Mouse (Mus musculus) spleen, postnatal 10 days (tissue): ENCODE data around the gene Prim1.
"Not testable (repeated sequence)": the region's sequence is repeated elsewhere in the genome, so short reads cannot be mapped to it uniquely, and the experiment has no call there.

Experiments
- DNase-seq, 2 experiments: peaks; one replicate each; pipeline ENCODE4 v3.0.0; 2021 to 2022; ENCODE audit warnings: low spot score in 2 of 2

The Prim1 gene

DNA sequence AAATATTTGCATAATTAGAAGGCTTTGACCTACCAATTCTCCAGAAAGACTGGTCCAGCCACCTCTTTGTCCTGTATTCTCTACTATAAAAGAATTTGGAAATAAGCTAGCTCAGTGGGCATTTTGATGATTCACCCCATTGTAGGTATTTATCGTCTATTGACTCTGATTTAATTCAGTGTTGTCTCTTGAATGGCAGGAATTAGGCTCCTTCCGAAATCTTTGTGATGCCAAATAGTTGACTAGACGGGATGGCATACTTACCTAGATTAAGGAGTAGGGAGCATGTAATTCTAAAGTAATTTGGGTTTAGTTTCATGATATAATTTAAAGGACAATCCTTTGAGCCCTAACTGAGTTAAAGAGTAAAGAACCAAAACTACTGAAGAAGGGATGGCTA lies 23.0 kb downstream of the Prim1 start:
- DNase-seq, result no peak

DNA sequence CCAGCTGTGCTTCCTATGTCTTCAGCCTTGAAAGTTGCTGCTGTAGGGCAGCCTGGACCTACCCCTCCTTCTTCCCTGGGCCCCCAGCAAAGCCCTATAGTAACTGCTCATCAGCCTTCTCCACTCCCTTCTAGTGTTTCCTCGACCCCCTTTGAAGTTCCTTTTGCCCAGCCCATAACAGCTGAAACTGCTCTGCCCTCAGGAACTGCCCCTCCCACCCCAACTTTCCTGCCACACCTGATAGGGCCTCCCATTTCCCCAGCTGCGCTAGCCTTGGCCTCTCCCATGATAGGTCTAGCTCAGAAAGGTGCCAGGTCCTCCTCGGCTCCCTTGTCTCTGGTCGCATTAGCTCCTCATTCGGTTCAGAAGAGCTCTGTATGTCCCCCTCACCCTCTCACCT lies 24.2 kb downstream of the Prim1 start:
- peak in 1 of 2 experiments; percentile 35 for DNase-seq

GRCm38 (mm10) chr10:128039858-128040257 lies 24.9 kb downstream of the Prim1 start:
- no peak for DNase-seq

GRCm38 (mm10) chr10:128040293-128040692 lies 25.3 kb downstream of the Prim1 start:
- DNase-seq, result no peak

DNA sequence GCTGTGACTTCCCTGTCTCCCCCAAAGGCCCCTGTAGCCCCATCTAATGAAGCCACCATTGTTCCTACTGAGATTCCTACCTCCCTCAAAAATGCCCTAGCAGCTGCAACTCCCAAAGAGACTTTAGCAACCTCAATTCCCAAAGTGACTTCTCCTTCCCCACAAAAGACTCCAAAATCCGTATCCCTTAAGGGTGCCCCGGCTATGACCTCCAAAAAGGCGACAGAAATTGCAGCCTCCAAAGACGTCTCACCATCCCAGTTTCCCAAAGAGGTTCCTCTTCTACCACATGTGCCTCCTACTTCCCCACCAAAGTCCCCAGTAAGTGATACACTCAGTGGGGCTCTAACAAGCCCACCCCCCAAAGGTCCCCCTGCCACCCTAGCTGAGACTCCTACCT lies 26.7 kb downstream of the Prim1 start:
- no peak for DNase-seq

DNA sequence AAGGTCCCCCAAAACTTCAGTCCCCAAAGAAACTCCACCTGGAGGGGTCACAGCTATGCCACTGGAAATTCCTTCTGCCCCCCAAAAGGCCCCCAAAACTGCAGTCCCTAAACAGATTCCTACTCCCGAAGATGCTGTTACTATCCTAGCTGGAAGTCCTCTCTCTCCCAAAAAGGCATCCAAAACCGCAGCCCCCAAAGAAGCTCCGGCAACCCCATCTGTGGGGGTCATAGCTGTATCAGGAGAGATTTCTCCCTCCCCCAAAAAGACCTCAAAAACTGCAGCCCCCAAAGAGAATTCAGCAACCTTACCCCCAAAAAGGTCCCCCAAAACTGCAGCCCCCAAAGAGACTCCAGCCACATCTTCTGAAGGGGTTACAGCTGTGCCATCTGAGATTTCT lies 27.5 kb downstream of the Prim1 start:
- DNase-seq, result no peak

- no peak for DNase-seq
These were observed 28.3 kb downstream of the Prim1 start for GRCm38 (mm10) chr10:128043041-128043835.

GRCm38 (mm10) chr10:128048157-128048556 lies 33.2 kb downstream of the Prim1 start:
- DNase-seq, result no peak

DNA sequence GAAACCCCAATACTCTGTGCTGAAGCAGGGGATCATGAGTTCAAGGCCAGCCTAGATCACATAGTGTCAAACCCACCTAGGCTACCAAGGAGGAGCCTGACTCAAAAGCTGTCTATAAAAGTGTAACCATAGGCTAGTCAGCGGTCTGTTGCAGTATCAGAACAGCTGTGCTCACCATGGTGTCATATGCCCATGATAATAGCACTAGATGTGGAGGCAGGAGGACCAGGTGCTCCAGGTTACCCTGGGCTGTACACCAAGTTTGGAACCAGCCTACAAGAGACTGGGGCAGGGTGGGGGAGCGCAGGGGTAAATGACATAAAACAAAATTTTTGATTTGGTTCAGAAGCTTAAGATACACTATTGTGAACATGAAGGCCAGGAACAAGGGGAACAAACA lies 34.8 kb downstream of the Prim1 start:
- no peak for DNase-seq

- no peak for DNase-seq
These were observed 35.4 kb downstream of the Prim1 start for GRCm38 (mm10) chr10:128050355-128050754.

DNA sequence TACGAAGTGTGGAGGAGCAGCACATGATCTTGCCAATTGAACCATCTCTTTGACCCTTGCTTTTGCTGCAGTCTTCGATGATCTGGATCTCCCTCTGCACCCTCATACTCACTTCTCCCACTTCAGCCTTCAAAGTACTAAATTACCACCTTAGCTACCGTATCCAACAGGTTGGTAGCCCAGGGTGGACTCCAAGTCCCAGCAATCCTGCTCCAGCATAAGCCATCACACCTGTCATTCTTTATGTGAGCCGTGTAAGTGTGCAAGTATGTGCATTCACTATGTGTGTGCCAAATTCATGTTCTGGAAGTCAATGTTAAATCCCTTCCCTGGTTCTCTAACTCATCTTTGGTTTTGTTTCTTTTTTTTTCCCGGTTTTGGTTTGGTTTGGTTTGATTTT lies 36.6 kb downstream of the Prim1 start:
- no peak for DNase-seq

GRCm38 (mm10) chr10:128052136-128052535 lies 37.2 kb downstream of the Prim1 start:
- DNase-seq, result not testable (repeated sequence)

DNA sequence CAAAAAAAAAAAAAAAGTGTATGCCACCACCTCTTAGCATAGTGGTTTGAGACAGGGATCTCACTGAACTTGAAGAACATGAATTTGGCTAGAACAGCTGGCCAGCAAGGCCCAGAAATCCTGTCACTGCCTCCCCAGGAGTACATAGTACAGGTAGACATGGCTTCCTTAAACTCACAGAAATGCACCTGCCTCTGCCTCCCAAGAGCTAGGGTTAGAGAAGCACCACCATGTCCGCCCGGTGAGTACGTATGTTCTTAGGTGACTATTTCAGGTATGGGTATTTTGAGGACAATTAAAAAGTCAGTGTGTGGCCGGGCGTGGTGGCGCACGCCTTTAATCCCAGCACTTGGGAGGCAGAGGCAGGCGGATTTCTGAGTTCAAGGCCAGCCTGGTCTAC lies 38.0 kb downstream of the Prim1 start:
- DNase-seq, result no peak

DNA sequence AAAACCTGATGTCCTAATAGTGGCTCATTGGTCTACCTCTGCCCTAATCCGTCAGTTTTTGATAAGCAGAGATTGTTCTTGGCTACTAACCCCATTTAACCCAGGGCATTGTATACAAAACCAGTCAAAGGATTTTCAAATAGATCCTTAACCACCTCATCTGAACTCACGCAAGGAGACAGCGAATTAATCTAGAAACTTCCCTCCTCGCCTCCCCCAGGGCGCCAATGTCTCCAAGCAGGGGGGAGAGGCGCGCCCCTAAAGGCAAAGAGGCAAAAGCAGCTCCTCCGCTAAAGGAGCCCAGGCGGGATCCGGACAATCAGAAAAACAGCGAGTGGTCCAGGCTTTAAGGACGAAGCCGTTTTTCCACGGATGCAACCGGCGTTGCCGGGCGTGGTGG lies 43.2 kb downstream of the Prim1 start:
- no peak for DNase-seq

DNA sequence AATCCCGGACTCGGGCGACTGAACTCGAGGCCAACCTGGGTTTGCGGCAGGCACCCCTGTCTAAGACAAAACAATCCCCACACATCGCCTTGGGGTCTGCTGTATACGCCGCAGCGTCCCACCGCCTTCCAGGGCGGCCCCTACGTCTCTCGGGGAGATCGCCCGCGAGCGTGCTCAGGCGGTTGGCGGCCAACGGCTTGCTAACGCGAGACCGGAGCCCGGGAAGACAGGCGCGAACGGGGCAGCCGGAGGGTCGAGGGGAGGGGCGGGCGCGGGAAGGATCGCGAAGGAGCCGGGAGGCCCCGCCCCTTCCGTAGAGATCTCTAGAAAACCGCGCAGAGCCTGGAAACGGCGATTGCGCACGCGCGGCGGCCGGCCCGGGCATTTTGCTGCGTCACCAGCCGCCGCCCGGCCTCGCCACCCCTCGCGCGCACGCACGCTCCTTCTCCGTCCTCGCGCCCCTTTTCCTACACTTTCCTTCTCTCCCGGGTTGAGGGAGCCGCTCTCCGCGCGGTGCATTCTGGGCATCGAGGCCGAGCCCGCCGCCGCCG lies 43.7 kb downstream of the Prim1 start, which contains the start of gene Ptges3:
TSS of gene Ptges3 (plus strand) at position 354 of the 551 bp plus-strand sequence.
- peak; percentile 95 to 97 for DNase-seq

DNA sequence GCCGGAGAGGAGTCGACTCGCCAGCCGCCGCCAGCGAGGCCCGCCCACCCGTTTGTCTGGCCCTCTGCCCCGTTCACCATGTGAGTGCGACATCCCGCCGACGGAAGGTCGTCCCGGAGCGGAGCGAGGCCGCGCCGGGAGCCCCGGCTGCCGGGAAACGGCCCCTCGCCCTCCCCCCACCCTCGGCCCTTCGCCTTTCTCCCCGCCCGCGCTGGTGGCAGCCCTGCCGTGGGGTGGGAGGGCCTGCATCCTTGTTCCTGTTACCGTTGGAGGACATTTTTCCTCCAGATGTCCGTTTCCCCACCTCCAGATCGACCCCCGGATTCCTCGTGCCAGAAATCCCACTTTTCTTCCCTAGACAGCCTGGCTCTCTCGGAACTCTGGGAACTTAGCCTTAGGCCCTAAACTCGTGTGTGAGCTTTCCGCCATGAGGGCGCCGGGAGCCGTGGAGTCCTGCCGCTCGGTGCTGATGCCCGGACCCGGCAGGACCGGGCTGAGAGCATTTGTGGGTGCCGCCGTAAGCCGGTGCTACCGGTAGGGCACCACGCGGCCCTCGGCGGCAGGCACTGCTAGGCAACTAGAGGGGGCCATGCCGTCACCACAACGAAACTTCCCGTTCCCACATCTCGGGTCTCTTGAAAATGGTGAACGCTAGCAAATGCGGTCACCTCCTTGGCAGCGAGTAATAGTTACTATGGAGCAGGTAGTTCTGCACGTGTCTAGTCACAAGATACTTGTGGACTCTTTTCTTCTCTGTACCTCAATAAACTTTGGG lies 44.4 kb downstream of the Prim1 start:
- DNase-seq, result peak; percentile 66 to 72

DNA sequence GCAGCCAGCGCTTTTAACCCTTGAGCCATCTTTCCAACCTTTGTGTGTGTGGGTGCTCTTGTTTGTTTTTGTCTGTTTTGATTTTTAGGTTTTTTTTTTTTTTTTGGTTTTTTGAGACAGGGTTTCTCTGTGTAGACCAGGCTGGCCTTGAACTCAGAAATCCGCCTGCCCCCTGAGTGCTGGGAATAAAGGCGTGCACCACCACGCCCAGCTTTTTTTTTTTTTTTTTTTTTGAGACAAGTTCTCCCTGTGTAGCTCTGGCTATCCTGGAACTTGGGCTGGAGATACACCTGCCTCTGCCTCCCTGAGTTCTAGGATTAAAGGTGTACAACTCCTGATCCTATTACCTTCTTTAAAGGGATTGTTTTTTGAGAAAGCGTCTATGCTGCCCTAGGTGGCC lies 46.1 kb downstream of the Prim1 start:
- no peak for DNase-seq

GRCm38 (mm10) chr10:128062221-128062989 lies 47.4 kb downstream of the Prim1 start:
- DNase-seq, result no peak

DNA sequence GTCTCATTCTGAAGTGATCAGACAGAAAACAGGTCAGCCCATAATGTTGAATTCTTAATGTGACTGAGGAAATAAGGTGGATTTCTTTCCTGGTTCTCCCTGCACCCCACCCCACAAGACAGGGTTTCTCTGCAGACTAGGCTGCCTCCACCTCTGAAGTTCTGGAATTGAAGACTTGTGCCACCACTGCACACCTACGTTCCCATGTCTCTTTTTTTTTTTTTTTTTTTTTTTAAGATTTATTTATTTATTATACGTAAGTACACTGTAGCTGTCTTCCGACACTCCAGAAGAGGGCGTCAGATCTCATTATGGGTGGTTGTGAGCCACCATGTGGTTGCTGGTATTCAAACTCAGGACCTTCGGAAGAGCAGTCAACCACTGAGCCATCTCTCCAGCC lies 51.1 kb downstream of the Prim1 start:
- DNase-seq, result no peak

DNA sequence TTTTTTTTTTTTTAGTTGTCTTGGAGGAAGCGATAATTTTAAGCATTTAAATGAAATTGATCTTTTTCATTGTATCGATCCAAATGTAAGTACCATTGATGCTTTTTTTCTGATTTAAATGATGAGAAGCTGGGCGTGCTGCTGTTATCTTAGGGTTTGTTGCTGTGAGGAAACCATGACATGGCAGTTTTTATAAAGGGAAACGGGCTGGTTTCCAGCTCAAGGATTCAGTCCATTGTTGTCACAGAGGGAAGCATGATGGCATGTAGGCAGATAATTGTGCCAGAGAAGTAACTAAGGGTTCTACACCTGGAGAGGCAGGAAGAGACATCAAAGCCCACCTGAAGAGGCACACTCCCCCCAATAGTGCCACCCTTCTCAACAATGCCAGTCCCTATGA lies 54.2 kb downstream of the Prim1 start:
- DNase-seq, result no peak

GRCm38 (mm10) chr10:128070432-128070831 lies 55.5 kb downstream of the Prim1 start:
- not testable (repeated sequence) for DNase-seq

DNA sequence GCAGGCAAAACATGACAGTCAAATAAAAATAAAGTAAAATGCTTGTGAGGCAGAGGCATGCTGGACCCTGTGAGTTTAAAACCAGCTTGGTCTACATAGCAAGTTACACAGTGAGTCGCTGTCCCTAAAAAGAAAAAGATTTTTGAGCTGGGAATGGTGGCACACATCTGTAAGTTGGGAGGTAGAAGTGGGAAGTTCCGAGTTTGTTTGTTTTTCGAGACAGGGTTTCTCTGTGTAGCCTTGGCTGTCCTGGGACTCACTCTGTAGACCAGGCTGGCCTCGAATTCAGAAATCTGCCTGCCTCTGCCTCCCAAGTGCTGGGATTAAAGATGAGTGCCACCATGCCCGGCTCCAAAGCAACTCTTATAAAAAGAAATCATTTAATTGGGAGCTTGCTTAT lies 63.3 kb downstream of the Prim1 start:
- DNase-seq, result not testable (repeated sequence)
